Mouse (Mus musculus): Measurements from ENCODE around the gene Trmt112. TPM values are rescaled to one million over a fixed set of nuclear protein-coding genes. Genes with fewer than 3 reads are reported as not detected.

Trmt112 gene
- 125 and 131 TPM in 2 replicates for polyA plus RNA-seq (2014; fragmentation: Nextera tagmentation; extraction: Ambion mirVana)

GRCm38 (mm10) chr19:6909507-6910289 is at the start of gene Trmt112, which contains the start of gene Prdx5:
Gene Trmt112 (plus strand): TSS chr19:6909698.
Gene Prdx5 (minus strand): TSS chr19:6910106.
- ATAC-seq (ENCODE audit: insufficient read depth, low FRiP score, low TSS enrichment) (peak; percentile 88), DNase-seq (ENCODE audit: low spot score) (peak; percentile 93)
- Histone ChIP-seq H3K4me1 (ENCODE audit: control insufficient read depth, insufficient read depth, low read length) (peaks cover 14% of the 10 kb centered on the region), H3K36me3 (ENCODE audit: control insufficient read depth, insufficient read depth, low read length) (peaks cover 16% of the 10 kb centered on the region), H3K27ac (ENCODE audit: low read depth, low read length) (peak within 1 kb of the TSS; percentile 94), H3K9me3 (ENCODE audit: control insufficient read depth, low read length) (no peaks in the 10 kb centered on the region), H3K27me3 (ENCODE audit: control insufficient read depth, insufficient read depth, low read length) (no peaks in the 10 kb centered on the region), H3K9ac (ENCODE audit: low read length) (peak within 1 kb of the TSS; percentile 75), H3K4me3 (ENCODE audit: low read depth, low read length) (peak within 1 kb of the TSS; percentile 65), H3K4me2 (ENCODE audit: low read depth) (peak within 1 kb of the TSS; percentile 86)
- WGBS = under 1% methylated on average over 65 of the region's 65 CpGs

DNA sequence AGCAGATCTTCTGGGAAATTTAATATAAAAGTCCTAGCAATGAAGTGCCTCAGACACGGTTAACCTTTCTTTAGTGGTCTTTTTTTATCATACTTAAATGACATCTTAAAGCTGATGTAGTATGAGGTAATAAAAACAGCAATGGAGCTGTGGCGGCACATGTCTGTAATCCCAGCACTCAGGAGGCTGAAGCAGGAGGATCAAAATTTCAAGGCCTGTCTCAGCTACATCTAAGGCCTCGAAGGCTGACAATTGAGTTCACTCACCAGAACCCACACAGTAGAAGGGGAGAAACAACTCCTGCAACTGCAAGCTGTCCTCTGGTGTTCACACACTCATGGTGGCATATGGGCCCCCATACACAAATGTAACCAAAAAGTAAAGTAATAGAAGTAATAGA is 49.5 kb upstream of the Trmt112 start:
- Histone ChIP-seq H3K27ac (ENCODE audit: low read depth, low read length) (no peak overlapping the region), H3K9me3 (ENCODE audit: control insufficient read depth, low read length) (no peaks in the 10 kb centered on the region), H3K4me2 (ENCODE audit: low read depth) (no peak overlapping the region), H3K36me3 (ENCODE audit: control insufficient read depth, insufficient read depth, low read length) (no peaks in the 10 kb centered on the region), H3K9ac (ENCODE audit: low read length) (no peak overlapping the region), H3K4me1 (ENCODE audit: control insufficient read depth, insufficient read depth, low read length) (peaks cover 15% of the 10 kb centered on the region), H3K4me3 (ENCODE audit: low read depth, low read length) (no peak overlapping the region), H3K27me3 (ENCODE audit: control insufficient read depth, insufficient read depth, low read length) (no peaks in the 10 kb centered on the region)
- no peak for ATAC-seq (ENCODE audit: insufficient read depth, low FRiP score, low TSS enrichment)
- DNase-seq (ENCODE audit: low spot score) = no peak
- WGBS = 90% methylated on average over 3 of the region's 3 CpGs

DNA sequence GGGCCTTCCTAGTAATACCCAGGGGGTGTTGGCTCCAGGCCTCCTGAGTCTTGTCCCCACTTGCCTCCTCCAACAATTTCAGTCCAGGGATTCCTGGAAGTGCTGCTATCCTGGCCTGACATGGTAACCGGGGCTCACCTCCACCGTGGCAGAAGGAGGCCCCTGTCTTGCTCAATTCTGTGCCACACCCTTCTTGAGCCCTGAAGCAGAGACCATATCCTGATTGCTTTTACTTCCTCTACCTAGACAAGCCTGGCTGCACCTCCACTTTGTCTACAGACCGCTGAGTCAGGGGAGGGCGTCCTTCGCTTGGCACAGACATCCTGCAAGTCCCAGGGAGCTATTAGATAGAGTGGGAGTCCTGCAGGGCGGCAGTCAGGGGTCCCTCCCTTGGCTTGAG is 48.8 kb upstream of the Trmt112 start:
- H3K4me3 ChIP-seq (ENCODE audit: low read depth, low read length) = no peak overlapping the region
- no peaks in the 10 kb centered on the region for H3K27me3 ChIP-seq (ENCODE audit: control insufficient read depth, insufficient read depth, low read length)
- no peaks in the 10 kb centered on the region for H3K9me3 ChIP-seq (ENCODE audit: control insufficient read depth, low read length)
- peaks cover 9% of the 10 kb centered on the region for H3K4me1 ChIP-seq (ENCODE audit: control insufficient read depth, insufficient read depth, low read length)
- no peak overlapping the region for H3K9ac ChIP-seq (ENCODE audit: low read length)
- H3K27ac ChIP-seq (ENCODE audit: low read depth, low read length) = no peak overlapping the region
- DNase-seq (ENCODE audit: low spot score) = no peak
- no peaks in the 10 kb centered on the region for H3K36me3 ChIP-seq (ENCODE audit: control insufficient read depth, insufficient read depth, low read length)
- H3K4me2 ChIP-seq (ENCODE audit: low read depth) = no peak overlapping the region
- 80% methylated on average over 6 of the region's 6 CpGs for WGBS
- ATAC-seq (ENCODE audit: insufficient read depth, low FRiP score, low TSS enrichment) = no peak

DNA sequence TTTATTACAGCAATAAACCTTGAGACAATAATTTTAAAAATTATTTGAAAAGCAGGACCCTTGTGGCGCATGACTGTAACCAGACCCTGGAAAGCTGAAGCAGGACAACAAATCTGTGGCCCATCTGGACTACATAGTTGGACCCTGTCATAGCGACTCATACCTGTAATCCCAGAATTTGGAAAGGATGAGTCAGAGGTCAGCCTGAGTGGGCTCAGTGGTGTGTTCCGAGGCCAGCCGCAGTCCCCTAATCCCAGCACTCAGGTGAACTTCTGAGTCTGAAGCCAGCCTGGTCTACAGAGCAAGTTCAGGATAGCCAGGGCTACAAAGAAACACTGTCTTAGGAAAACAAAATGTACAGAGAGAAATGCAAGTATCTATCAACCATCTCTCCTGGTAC is 48.0 kb upstream of the Trmt112 start:
- 89% methylated on average over 4 of the region's 4 CpGs for WGBS
- ATAC-seq (ENCODE audit: insufficient read depth, low FRiP score, low TSS enrichment) = no peak
- no peaks in the 10 kb centered on the region for H3K9me3 ChIP-seq (ENCODE audit: control insufficient read depth, low read length)
- H3K9ac ChIP-seq (ENCODE audit: low read length) = no peak overlapping the region
- no peaks in the 10 kb centered on the region for H3K27me3 ChIP-seq (ENCODE audit: control insufficient read depth, insufficient read depth, low read length)
- H3K4me3 ChIP-seq (ENCODE audit: low read depth, low read length) = no peak overlapping the region
- no peak overlapping the region for H3K27ac ChIP-seq (ENCODE audit: low read depth, low read length)
- no peak for DNase-seq (ENCODE audit: low spot score)
- no peaks in the 10 kb centered on the region for H3K36me3 ChIP-seq (ENCODE audit: control insufficient read depth, insufficient read depth, low read length)
- H3K4me2 ChIP-seq (ENCODE audit: low read depth) = no peak overlapping the region
- peaks cover 2% of the 10 kb centered on the region; the same call in 1 of the 2 replicates for H3K4me1 ChIP-seq (ENCODE audit: control insufficient read depth, insufficient read depth, low read length)

GRCm38 (mm10) chr19:6869355-6869754 is 40.1 kb upstream of the Trmt112 start:
- Histone ChIP-seq H3K4me2 (ENCODE audit: low read depth) (peak overlapping the region; percentile 20; the same call in 1 of the 2 replicates), H3K36me3 (ENCODE audit: control insufficient read depth, insufficient read depth, low read length) (no peaks in the 10 kb centered on the region), H3K9ac (ENCODE audit: low read length) (0 out of 2 replicates have a peak overlapping the region, but pooled peaks have one; percentile 1), H3K9me3 (ENCODE audit: control insufficient read depth, low read length) (no peaks in the 10 kb centered on the region), H3K27me3 (ENCODE audit: control insufficient read depth, insufficient read depth, low read length) (no peaks in the 10 kb centered on the region), H3K4me1 (ENCODE audit: control insufficient read depth, insufficient read depth, low read length) (no peaks in the 10 kb centered on the region), H3K4me3 (ENCODE audit: low read depth, low read length) (no peak overlapping the region), H3K27ac (ENCODE audit: low read depth, low read length) (no peak overlapping the region)
- ATAC-seq (ENCODE audit: insufficient read depth, low FRiP score, low TSS enrichment) (no peak), DNase-seq (ENCODE audit: low spot score) (no peak)
- 2% methylated on average over 5 of the region's 5 CpGs for WGBS

DNA sequence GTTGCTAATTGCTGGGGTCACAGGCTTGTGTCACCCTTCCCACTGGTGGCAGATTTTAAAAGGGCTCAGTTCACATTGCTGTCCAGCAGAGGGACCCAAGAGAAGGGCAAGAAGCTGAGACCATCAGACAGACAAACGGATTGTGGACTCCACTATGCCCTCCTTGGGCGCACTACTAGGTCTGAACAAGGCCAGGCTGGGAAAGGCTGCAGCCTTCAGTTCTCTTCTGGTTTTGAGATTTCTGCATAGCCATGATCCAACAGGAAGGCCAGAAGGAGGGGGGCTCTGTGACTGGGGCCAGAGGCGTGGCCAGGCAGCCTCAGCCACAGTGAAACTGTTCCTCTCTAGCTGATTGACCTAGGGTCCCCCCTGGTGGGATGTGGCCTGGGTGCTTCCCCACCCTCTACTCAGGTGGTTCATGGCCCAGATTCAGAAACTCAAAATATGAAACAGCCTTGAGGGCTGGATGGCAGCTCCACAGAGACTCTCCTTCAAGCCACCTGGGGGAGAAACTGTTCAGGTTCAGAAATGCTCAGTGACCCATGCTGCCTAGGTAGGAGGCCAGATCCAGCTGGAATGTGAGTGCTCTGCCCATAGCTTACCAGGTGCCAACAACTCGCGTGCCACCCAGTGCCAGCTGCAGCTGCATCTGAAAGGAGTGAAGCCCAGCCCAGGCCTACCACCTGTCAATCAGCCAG is 37.8 kb upstream of the Trmt112 start:
- H3K4me3 ChIP-seq (ENCODE audit: low read depth, low read length) = no peak overlapping the region
- no peak overlapping the region for H3K27ac ChIP-seq (ENCODE audit: low read depth, low read length)
- 66% methylated on average over 5 of the region's 5 CpGs for WGBS
- ATAC-seq (ENCODE audit: insufficient read depth, low FRiP score, low TSS enrichment) (no peak), DNase-seq (ENCODE audit: low spot score) (no peak)
- H3K36me3 ChIP-seq (ENCODE audit: control insufficient read depth, insufficient read depth, low read length) = no peaks in the 10 kb centered on the region
- H3K9me3 ChIP-seq (ENCODE audit: control insufficient read depth, low read length) = no peaks in the 10 kb centered on the region
- H3K4me1 ChIP-seq (ENCODE audit: control insufficient read depth, insufficient read depth, low read length) = no peaks in the 10 kb centered on the region
- H3K9ac ChIP-seq (ENCODE audit: low read length) = no peak overlapping the region
- H3K27me3 ChIP-seq (ENCODE audit: control insufficient read depth, insufficient read depth, low read length) = no peaks in the 10 kb centered on the region
- H3K4me2 ChIP-seq (ENCODE audit: low read depth) = no peak overlapping the region

- H3K27ac ChIP-seq (ENCODE audit: low read depth, low read length) = no peak overlapping the region
- no peak for ATAC-seq (ENCODE audit: insufficient read depth, low FRiP score, low TSS enrichment)
Observed at GRCm38 (mm10) chr19:6872701-6873100, 36.8 kb upstream of the Trmt112 start.

GRCm38 (mm10) chr19:6874257-6874656 is 35.2 kb upstream of the Trmt112 start:
- H3K9me3 ChIP-seq (ENCODE audit: control insufficient read depth, low read length) = no peaks in the 10 kb centered on the region
- no peak overlapping the region for H3K9ac ChIP-seq (ENCODE audit: low read length)
- ATAC-seq (ENCODE audit: insufficient read depth, low FRiP score, low TSS enrichment) = no peak
- H3K36me3 ChIP-seq (ENCODE audit: control insufficient read depth, insufficient read depth, low read length) = no peaks in the 10 kb centered on the region
- 74% methylated on average over 1 of the region's 1 CpGs for WGBS
- DNase-seq (ENCODE audit: low spot score) = no peak
- no peaks in the 10 kb centered on the region for H3K27me3 ChIP-seq (ENCODE audit: control insufficient read depth, insufficient read depth, low read length)
- no peak overlapping the region for H3K4me3 ChIP-seq (ENCODE audit: low read depth, low read length)
- H3K27ac ChIP-seq (ENCODE audit: low read depth, low read length) = no peak overlapping the region
- no peak overlapping the region for H3K4me2 ChIP-seq (ENCODE audit: low read depth)
- H3K4me1 ChIP-seq (ENCODE audit: control insufficient read depth, insufficient read depth, low read length) = no peaks in the 10 kb centered on the region

More at GRCm38 (mm10) chr19:6872701-6873100, 36.8 kb upstream of the Trmt112 start:
- Histone ChIP-seq H3K4me3 (ENCODE audit: low read depth, low read length) (no peak overlapping the region), H3K27me3 (ENCODE audit: control insufficient read depth, insufficient read depth, low read length) (no peaks in the 10 kb centered on the region), H3K4me1 (ENCODE audit: control insufficient read depth, insufficient read depth, low read length) (no peaks in the 10 kb centered on the region), H3K36me3 (ENCODE audit: control insufficient read depth, insufficient read depth, low read length) (no peaks in the 10 kb centered on the region), H3K9ac (ENCODE audit: low read length) (no peak overlapping the region), H3K4me2 (ENCODE audit: low read depth) (no peak overlapping the region), H3K9me3 (ENCODE audit: control insufficient read depth, low read length) (no peaks in the 10 kb centered on the region)
- 83% methylated on average over 3 of the region's 3 CpGs for WGBS
- no peak for DNase-seq (ENCODE audit: low spot score)
